Mouse (Mus musculus): ENCODE measurements at regions not wholly inside any gene's neighbourhood (a gene's known extent, or its start where the extent isn't known, plus 50 kb on each side); places are given as distances from the start of the nearest gene placed in this dataset.

- TF ChIP-seq POLR2A (IDR thresholded peaks at IDR 0.05; ENCODE audit: extremely low read depth, insufficient read depth, low read length), result no peak
- TF ChIP-seq CTCF (IDR thresholded peaks at IDR 0.05; ENCODE audit: low read depth, low read length), result no peak
These were observed 123.8 kb downstream of the Psmg1 start for GRCm38 (mm10) chr16:95866866-95867420.
